Mouse (Mus musculus) myocyte (in vitro differentiated cells): ENCODE results near the gene 2700081O15Rik.

Experiments
- MYOD1 ChIP-seq, 3 experiments: IDR thresholded peaks; one replicate each; pipeline ENCODE4 v1.6.1; 2011; ENCODE audit warnings: control low read depth in 2 of 3, low read depth in 2 of 3, mild to moderate bottlenecking in 2 of 3, moderate library complexity in 1 of 3; ENCODE audit not compliant: insufficient read length in 2 of 3, control insufficient read depth in 1 of 3
- POLR2A ChIP-seq: IDR thresholded peaks from one replicate; pipeline ENCODE4 v1.6.1; 2011; ENCODE audit warnings: low read depth, mild to moderate bottlenecking, control low read depth, moderate library complexity; ENCODE audit not compliant: insufficient read length
- POLR2AphosphoS2 ChIP-seq: IDR thresholded peaks from one replicate; pipeline ENCODE4 v1.6.1; 2011; ENCODE audit warnings: low read depth, control low read depth; ENCODE audit not compliant: insufficient read length
- TCF3 ChIP-seq: IDR thresholded peaks from one replicate; pipeline ENCODE4 v1.6.1; 2011; ENCODE audit warnings: low read depth, control low read depth; ENCODE audit not compliant: insufficient read length

DNA sequence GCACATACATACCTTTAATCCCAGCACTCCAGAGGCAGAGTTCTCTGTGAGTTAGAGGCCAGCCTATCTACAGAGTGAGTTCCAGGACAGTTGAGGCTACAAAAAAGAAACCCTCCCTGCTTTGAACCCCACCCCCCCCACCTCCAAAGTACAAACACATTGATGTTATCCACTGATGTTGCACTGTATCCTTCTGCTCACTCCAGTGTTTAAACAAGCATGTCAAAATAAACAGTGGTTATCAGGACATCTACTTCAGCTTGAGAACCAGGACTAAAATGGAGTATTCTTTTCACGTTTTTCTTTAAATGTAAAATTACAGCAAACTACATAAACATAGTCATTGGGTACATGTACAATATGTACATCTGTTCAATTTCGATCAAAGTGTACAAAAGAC, 27.7 kb downstream of the 2700081O15Rik start:
- TF ChIP-seq POLR2A, result no peak
- TF ChIP-seq POLR2AphosphoS2, result no peak
- TF ChIP-seq TCF3, result no peak
- no peak for TF ChIP-seq MYOD1 (IDR thresholded peaks at IDR 0.05; ENCODE audit: control insufficient read depth in 1 of 3, insufficient read length in 2 of 3, low read depth in 2 of 3)
